Mouse (Mus musculus) spleen, adult 2 months (tissue): Measurements from ENCODE around the gene Arhgef7.

Experiments used
- CTCF ChIP-seq: fragments of 200-500 bp; IDR thresholded peaks from 2 replicates; pipeline ENCODE4 v1.5.1; 2011; ENCODE audit warnings: mild to moderate bottlenecking, inconsistent platforms; ENCODE audit not compliant: insufficient read depth, insufficient read length, insufficient replicate concordance; ENCODE audit errors: extremely low read depth
- POLR2A ChIP-seq: fragments of 200-500 bp; IDR thresholded peaks from 2 replicates; pipeline ENCODE4 v1.6.1; 2011; ENCODE audit warnings: low read depth, low read length, inconsistent platforms

DNA sequence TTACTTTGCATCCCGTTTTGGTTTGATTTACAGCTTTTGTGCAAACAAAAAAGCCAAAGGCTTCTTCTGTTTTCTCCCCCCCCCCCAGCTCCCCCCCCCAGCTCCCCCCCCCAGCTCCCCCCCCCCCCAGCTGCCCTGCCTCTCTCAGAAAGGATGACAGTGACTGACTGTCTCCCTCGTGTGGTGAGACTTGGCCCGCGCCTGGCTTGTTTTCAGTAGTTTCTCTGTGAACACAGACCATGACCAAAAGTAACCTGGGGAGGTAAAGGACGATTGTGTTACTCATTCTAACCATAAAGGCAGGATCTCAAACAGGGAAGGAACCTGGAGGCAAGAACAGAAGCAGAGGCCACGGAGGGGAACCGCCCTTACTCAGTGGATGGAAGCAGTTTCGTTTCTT lies 60.7 kb downstream of the Arhgef7 start:
- TF ChIP-seq CTCF (no peak), POLR2A (no peak)
